11 mouse cellular contexts compared by ENCODE assay signal in the genomic region with DNA sequence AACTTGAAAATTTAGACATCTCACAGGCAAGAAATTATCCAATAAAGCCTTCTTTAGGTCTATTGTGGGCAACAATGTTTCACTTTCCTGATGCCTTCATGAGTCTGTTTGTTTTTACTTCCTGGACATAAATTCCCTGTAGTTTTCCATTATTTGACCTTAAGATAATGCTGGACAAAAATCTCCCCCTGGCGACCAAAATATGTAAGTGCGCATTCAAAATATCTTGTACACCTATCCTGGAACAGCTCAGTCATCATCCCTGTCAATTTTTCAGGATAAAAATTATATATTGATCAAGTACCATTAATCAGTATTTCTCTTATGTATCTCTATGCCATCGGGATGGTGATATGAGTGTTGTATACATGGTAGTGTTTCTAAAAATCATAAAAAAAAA. TPM values are rescaled to one million over a fixed set of nuclear protein-coding genes. Genes with fewer than 3 reads are reported as not detected.
A peak's percentile ranks its signal among the peaks of the same experiment; 100 is the strongest.
DNase-seq lines count a peak whose midpoint lies in the region; TF ChIP-seq lines count a peak whose summit lies in the region.
"Had no signal": no experiment of that assay in that cellular context is flagged by ENCODE, and none has a peak within 500 bp of the region (broad histone marks: within the 10 kb centered on the region; RNA-seq: fewer than 3 reads in every experiment).

No protein-coding gene starts in this region.

- no peak for DNase-seq in heart, adult 2 months
- no peak for DNase-seq in heart, postnatal 25 days (ENCODE audit: low spot score)
- DNase-seq in lung, postnatal 14 days, result peak; percentile 7
- no peak for DNase-seq in lung, adult 2 months
- peak; percentile 58 for DNase-seq in ZHBTc4 (ENCODE audit: low read depth, low spot score)
- DNase-seq in kidney, postnatal 4 days, result peak; percentile 7 to 10
- no peak for DNase-seq in yolk sac, embryonic 10.5 days (ENCODE audit: low spot score)
- DNase-seq in thymus, postnatal 0 days (ENCODE audit: low spot score), result no peak

- H3K79me2 ChIP-seq in heart, adult 2 months (replicated peaks; ENCODE audit: control insufficient read depth, insufficient read depth, low read length), result no peaks in the 10 kb centered on the region

- no peak overlapping the region for H3K27ac ChIP-seq in heart, adult 2 months
- H3K27ac ChIP-seq: macrophage had no signal

- no peak overlapping the region for H3K9ac ChIP-seq in heart, adult 2 months (ENCODE audit: low read depth, low read length)

- WGBS in heart, adult 2 months, result 25% methylated on average over 3 of the region's 3 CpGs
- 21% methylated on average over 3 of the region's 3 CpGs for WGBS in lung, adult 2 months

- H3K4me3 ChIP-seq in heart, adult 2 months, result no peak overlapping the region
- H3K4me3 ChIP-seq in lung, adult 2 months (replicated peaks; ENCODE audit: extremely low read depth, low read depth, low read length), result no peak overlapping the region

- no peak for TF ChIP-seq EP300 in heart, adult 2 months (IDR thresholded peaks at IDR 0.05; ENCODE audit: insufficient read depth, low read depth, low read length)

- H3K27me3 ChIP-seq in heart, adult 2 months (ENCODE audit: control insufficient read depth, insufficient read depth, low read length), result no peaks in the 10 kb centered on the region

- no peak for TF ChIP-seq POLR2A in heart, adult 2 months (IDR thresholded peaks at IDR 0.05; ENCODE audit: insufficient read depth, low read depth, low read length)
- no peak for TF ChIP-seq POLR2A in lung, adult 2 months (IDR thresholded peaks at IDR 0.05; ENCODE audit: borderline replicate concordance, extremely low read depth, low read depth, low read length)

- H3K36me3 ChIP-seq in heart, adult 2 months (ENCODE audit: control insufficient read depth, insufficient read depth, low read length), result no peaks in the 10 kb centered on the region

- intact Hi-C loops in heart, adult 2 months (cut with DNase I), result loop anchor here (1.0 kb wide), 1 partner anchor 220 kb away; no protein-coding TSS in a partner anchor
- intact Hi-C loops in heart, postnatal 25 days (cut with DNase I), result loop anchor here (2.0 kb wide), 1 partner anchor 220 kb away; no protein-coding TSS in a partner anchor

- TF ChIP-seq CTCF in heart, adult 2 months (IDR thresholded peaks at IDR 0.05), result peak; percentile 78
- TF ChIP-seq CTCF in lung, adult 2 months (IDR thresholded peaks at IDR 0.05; ENCODE audit: insufficient read depth, low read length), result no peak

- H3K4me1 ChIP-seq in heart, adult 2 months (ENCODE audit: control insufficient read depth, insufficient read depth, low read length), result no peaks in the 10 kb centered on the region
- H3K4me1 ChIP-seq in lung, adult 2 months (ENCODE audit: control insufficient read depth, insufficient read depth, low read length), result no peaks in the 10 kb centered on the region

RNA-seq across cellular contexts. Expression of gene Tmprss11d, which starts 37.6 kb away (rescaled TPM):
- total RNA-seq in heart, adult 2 months (2021), result not detected
- polyA plus RNA-seq in heart, adult 2 months (2012; rRNA removed), result not detected in 2 replicates
- total RNA-seq in heart, postnatal 25 days (2021), result not detected
- polyA plus RNA-seq in lung, adult 2 months (2012; rRNA removed), result 1.3 TPM in 1 of 2 replicates, not detected in the other
- 0.72 and 0.78 TPM in 2 replicates for polyA plus RNA-seq in thymus, postnatal 0 days (2015; fragmentation: Nextera tagmentation; extraction: Ambion mirVana)
- total RNA-seq: heart, postnatal 36 days had no signal
- polyA plus RNA-seq: macrophage had no signal

RNA-seq across cellular contexts. Expression of gene Tmprss11a, which starts 58.0 kb away (rescaled TPM):
- not detected for total RNA-seq in heart, adult 2 months (2021)
- polyA plus RNA-seq in heart, adult 2 months (2012; rRNA removed), result not detected in 2 replicates
- not detected for total RNA-seq in heart, postnatal 25 days (2021)
- polyA plus RNA-seq in lung, adult 2 months (2012; rRNA removed), result 1.2 TPM in 1 of 2 replicates, not detected in the other
- polyA plus RNA-seq in thymus, postnatal 0 days (2015; fragmentation: Nextera tagmentation; extraction: Ambion mirVana), result 0.08 and 0.87 TPM in 2 replicates
- total RNA-seq: heart, postnatal 36 days had no signal
- polyA plus RNA-seq: macrophage; testis, adult 2 months had no signal

Comparison
In these comparisons a context has a peak if more than half of its experiments do, and no peak if none do; other contexts are left out.
1. DNase-seq: peak in lung, postnatal 14 days (single experiment), ZHBTc4 (single experiment) and kidney, postnatal 4 days (2 of 2); none in heart, adult 2 months (0 of 2), heart, postnatal 25 days (single experiment), lung, adult 2 months (single experiment), yolk sac, embryonic 10.5 days (single experiment) and thymus, postnatal 0 days (single experiment).